Mouse (Mus musculus) stomach, embryonic 16.5 days (tissue): ENCODE data around the gene Gabra5. TPM values are rescaled to one million over a fixed set of nuclear protein-coding genes. Genes with fewer than 3 reads are reported as not detected.

ENCODE experiments used
- ATAC-seq: fragments of 200-750 bp; cut with Nextera tagmentation; 2 replicates; pipeline ENCODE4 v1.8.0; 2017; ENCODE audit warnings: moderate number of reproducible peaks, moderate TSS enrichment; ENCODE audit not compliant: insufficient read depth, low FRiP score
- H3K27ac ChIP-seq: fragments of 300-500 bp; sonication (generic); 2 replicates; pipeline ENCODE4 v1.5.1; 2014; ENCODE audit warnings: low read length
- H3K27me3 ChIP-seq: fragments of 300-500 bp; sonication (generic); 2 replicates; pipeline ENCODE4 v1.6.1; 2014; ENCODE audit warnings: low read length, control low read depth, mixed read lengths; ENCODE audit not compliant: control insufficient read depth, insufficient read depth
- H3K36me3 ChIP-seq: fragments of 300-500 bp; sonication (generic); 2 replicates; pipeline ENCODE4 v1.6.1; 2014; ENCODE audit warnings: low read length; ENCODE audit not compliant: control insufficient read depth, insufficient read depth
- H3K4me1 ChIP-seq: fragments of 300-500 bp; sonication (generic); 2 replicates; pipeline ENCODE4 v1.6.1; 2014; ENCODE audit warnings: low read length, control low read depth, mixed read lengths; ENCODE audit not compliant: control insufficient read depth, insufficient read depth
- H3K4me2 ChIP-seq: fragments of 300-500 bp; sonication (generic); 2 replicates; pipeline ENCODE4 v1.6.1; 2014; ENCODE audit warnings: low read depth, low read length, mixed read lengths
- H3K4me3 ChIP-seq: fragments of 300-500 bp; sonication (generic); replicated peaks from 2 replicates; pipeline ENCODE4 v1.5.1; 2014; ENCODE audit warnings: mild to moderate bottlenecking, low read length
- H3K9ac ChIP-seq: fragments of 300-500 bp; sonication (generic); 2 replicates; pipeline ENCODE4 v1.6.1; 2014; ENCODE audit warnings: low read length
- H3K9me3 ChIP-seq: fragments of 300-500 bp; sonication (generic); replicated peaks from 2 replicates; pipeline ENCODE4 v1.6.1; 2016; ENCODE audit warnings: low read length, control low read depth; ENCODE audit not compliant: control insufficient read depth
- WGBS: fragments of 180-500 bp; shearing (Covaris S2); extraction: QIAGEN DNeasy Blood & Tissue Kit; methylation state at CpG from one replicate; pipeline ENCODE4 v1.1.7; 2014; 5-methylcytosine and 5-hydroxymethylcytosine counted together
- polyA plus RNA-seq: library from polyadenylated mRNA; unstranded; fragments of >200 nt; fragmentation: Nextera tagmentation; extraction: Ambion mirVana; gene quantifications from 2 replicates; pipeline ENCODE4 v1.2.1, GENCODE M21; 2015

Gabra5 gene
- polyA plus RNA-seq, 1 experiment from 2014 or later = 0.32 TPM

GRCm38 (mm10) chr7:57486907-57487306 lies 23.0 kb downstream of the Gabra5 start:
- ATAC-seq = no peak
- no peak overlapping the region for H3K27ac ChIP-seq
- WGBS = 80% methylated on average over 6 of the region's 6 CpGs
- H3K4me2 ChIP-seq = no peak overlapping the region
- no peak overlapping the region for H3K4me3 ChIP-seq
- H3K9me3 ChIP-seq = no peaks in the 10 kb centered on the region
- no peak overlapping the region for H3K9ac ChIP-seq
- no peaks in the 10 kb centered on the region for H3K36me3 ChIP-seq
- H3K4me1 ChIP-seq = no peaks in the 10 kb centered on the region
- no peaks in the 10 kb centered on the region for H3K27me3 ChIP-seq

- Histone ChIP-seq H3K9ac (no peak overlapping the region), H3K4me2 (no peak overlapping the region), H3K27me3 (no peaks in the 10 kb centered on the region), H3K27ac (no peak overlapping the region), H3K4me1 (no peaks in the 10 kb centered on the region), H3K36me3 (no peaks in the 10 kb centered on the region), H3K9me3 (no peaks in the 10 kb centered on the region), H3K4me3 (no peak overlapping the region)
- no peak for ATAC-seq
Observed at GRCm38 (mm10) chr7:57482896-57483295, 27.0 kb downstream of the Gabra5 start.

- no peaks in the 10 kb centered on the region for H3K4me1 ChIP-seq
- no peaks in the 10 kb centered on the region for H3K9me3 ChIP-seq
- H3K27ac ChIP-seq = no peak overlapping the region
- H3K27me3 ChIP-seq = no peaks in the 10 kb centered on the region
- 78% methylated on average over 4 of the region's 4 CpGs for WGBS
- H3K4me3 ChIP-seq = no peak overlapping the region
- no peak overlapping the region for H3K4me2 ChIP-seq
- ATAC-seq = no peak
- no peak overlapping the region for H3K9ac ChIP-seq
- no peaks in the 10 kb centered on the region for H3K36me3 ChIP-seq
Observed at GRCm38 (mm10) chr7:57473811-57474525, 35.9 kb downstream of the Gabra5 start.

- Histone ChIP-seq H3K4me2 (no peak overlapping the region), H3K4me1 (no peaks in the 10 kb centered on the region), H3K27me3 (no peaks in the 10 kb centered on the region), H3K4me3 (no peak overlapping the region), H3K36me3 (no peaks in the 10 kb centered on the region), H3K9me3 (no peaks in the 10 kb centered on the region), H3K9ac (no peak overlapping the region), H3K27ac (no peak overlapping the region)
- WGBS = 88% methylated on average over 1 of the region's 1 CpGs
- no peak for ATAC-seq
Observed at GRCm38 (mm10) chr7:57471316-57471715, 38.5 kb downstream of the Gabra5 start.

- H3K4me1 ChIP-seq = no peaks in the 10 kb centered on the region
- H3K9me3 ChIP-seq = no peaks in the 10 kb centered on the region
- ATAC-seq = no peak
- WGBS = 70% methylated on average over 5 of the region's 5 CpGs
- H3K27me3 ChIP-seq = no peaks in the 10 kb centered on the region
- H3K9ac ChIP-seq = no peak overlapping the region
- no peak overlapping the region for H3K4me3 ChIP-seq
- H3K4me2 ChIP-seq = no peak overlapping the region
- H3K36me3 ChIP-seq = no peaks in the 10 kb centered on the region
- H3K27ac ChIP-seq = no peak overlapping the region
Observed at GRCm38 (mm10) chr7:57460354-57460753, 49.5 kb downstream of the Gabra5 start.

- H3K9ac ChIP-seq = no peak overlapping the region
- no peak overlapping the region for H3K4me3 ChIP-seq
- H3K27ac ChIP-seq = no peak overlapping the region
- H3K4me1 ChIP-seq = no peaks in the 10 kb centered on the region
- H3K36me3 ChIP-seq = no peaks in the 10 kb centered on the region
- no peaks in the 10 kb centered on the region for H3K27me3 ChIP-seq
- ATAC-seq = no peak
- WGBS = 77% methylated on average over 1 of the region's 1 CpGs
- H3K4me2 ChIP-seq = no peak overlapping the region
- H3K9me3 ChIP-seq = no peaks in the 10 kb centered on the region
Observed at GRCm38 (mm10) chr7:57448239-57448638, 61.6 kb downstream of the Gabra5 start.

- Histone ChIP-seq H3K27me3 (no peaks in the 10 kb centered on the region), H3K4me3 (no peak overlapping the region), H3K4me2 (no peak overlapping the region), H3K9me3 (no peaks in the 10 kb centered on the region), H3K36me3 (no peaks in the 10 kb centered on the region), H3K27ac (no peak overlapping the region), H3K4me1 (no peaks in the 10 kb centered on the region), H3K9ac (no peak overlapping the region)
- no peak for ATAC-seq
- WGBS = 80% methylated on average over 1 of the region's 1 CpGs
Observed at GRCm38 (mm10) chr7:57422675-57423074, 87.2 kb downstream of the Gabra5 start.

- Histone ChIP-seq H3K27ac (no peak overlapping the region), H3K4me3 (no peak overlapping the region), H3K9ac (no peak overlapping the region), H3K4me2 (no peak overlapping the region), H3K36me3 (no peaks in the 10 kb centered on the region), H3K9me3 (no peaks in the 10 kb centered on the region), H3K4me1 (no peaks in the 10 kb centered on the region), H3K27me3 (no peaks in the 10 kb centered on the region)
- no peak for ATAC-seq
- 61% methylated on average over 1 of the region's 1 CpGs for WGBS
Observed at GRCm38 (mm10) chr7:57421044-57421443, 88.8 kb downstream of the Gabra5 start.

- no peak for ATAC-seq
- H3K4me2 ChIP-seq = no peak within 1 kb of the TSS
- H3K9me3 ChIP-seq = no peaks in the 10 kb centered on the region
- no peaks in the 10 kb centered on the region for H3K36me3 ChIP-seq
- no peaks in the 10 kb centered on the region for H3K4me1 ChIP-seq
- no peak within 1 kb of the TSS for H3K9ac ChIP-seq
- no peak within 1 kb of the TSS for H3K4me3 ChIP-seq
- no peak within 1 kb of the TSS for H3K27ac ChIP-seq
- H3K27me3 ChIP-seq = no peaks in the 10 kb centered on the region
- 68% methylated on average over 2 of the region's 2 CpGs for WGBS
Observed at GRCm38 (mm10) chr7:57419392-57419791, 90.5 kb downstream of the Gabra5 start, which contains the start of gene Gabrb3. TSS of gene Gabrb3 (plus strand) at chr7:57419692.
